Mouse (Mus musculus) thymus, adult 2 months (tissue): Measurements from ENCODE around the gene Mcm2.

Experiments
- CTCF ChIP-seq: fragments of 200-500 bp; IDR thresholded peaks from 2 replicates; pipeline ENCODE4 v1.5.1; 2012; ENCODE audit warnings: mild to moderate bottlenecking, control low read depth, low read length, moderate library complexity, borderline replicate concordance; ENCODE audit not compliant: control insufficient read depth, poor library complexity, insufficient read depth; ENCODE audit errors: extremely low read depth
- POLR2A ChIP-seq: fragments of 200-500 bp; IDR thresholded peaks from 2 replicates; pipeline ENCODE4 v1.6.1; 2012; ENCODE audit warnings: mild to moderate bottlenecking, low read length, control low read depth, moderate library complexity; ENCODE audit not compliant: control insufficient read depth, poor library complexity, insufficient read depth; ENCODE audit errors: extremely low read depth

GRCm38 (mm10) chr6:88934132-88934531 is 35.6 kb upstream of the Mcm2 start:
- no peak for TF ChIP-seq CTCF
- TF ChIP-seq POLR2A: no peak
